Mouse (Mus musculus): ENCODE results near the gene Itgax. TPM values are rescaled to one million over a fixed set of nuclear protein-coding genes. Genes with fewer than 3 reads are reported as not detected.
"Not testable (repeated sequence)": the region's sequence is repeated elsewhere in the genome, so short reads cannot be mapped to it uniquely, and the experiment has no call there.

The Itgax gene
- total RNA-seq, 2 experiments from 2014 or later, result 0.17 to 0.26 TPM

DNA sequence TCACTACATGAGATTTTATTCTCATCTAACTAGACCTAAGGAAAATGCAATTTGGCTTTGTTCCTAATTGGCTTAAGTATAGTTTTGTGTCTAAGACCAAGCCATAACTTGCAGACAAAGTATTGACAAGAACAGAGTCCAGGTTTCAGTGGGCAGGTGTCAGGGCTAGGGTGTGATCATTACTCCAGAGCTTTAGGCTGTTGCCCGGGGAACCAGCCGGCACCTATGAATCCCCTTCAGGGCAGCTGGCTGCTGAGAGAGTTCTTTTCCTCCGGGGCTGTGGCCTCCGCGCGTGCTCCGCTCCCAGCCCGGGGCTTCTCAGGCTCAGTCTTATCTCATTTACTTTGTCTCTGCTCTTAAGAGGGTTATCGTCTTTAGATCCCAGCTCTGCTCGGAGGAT lies 25.6 kb downstream of the Itgax start:
- DNase-seq (ENCODE audit: low spot score), result no peak
- intact Hi-C loops (cut with DNase I), result no loop called here

DNA sequence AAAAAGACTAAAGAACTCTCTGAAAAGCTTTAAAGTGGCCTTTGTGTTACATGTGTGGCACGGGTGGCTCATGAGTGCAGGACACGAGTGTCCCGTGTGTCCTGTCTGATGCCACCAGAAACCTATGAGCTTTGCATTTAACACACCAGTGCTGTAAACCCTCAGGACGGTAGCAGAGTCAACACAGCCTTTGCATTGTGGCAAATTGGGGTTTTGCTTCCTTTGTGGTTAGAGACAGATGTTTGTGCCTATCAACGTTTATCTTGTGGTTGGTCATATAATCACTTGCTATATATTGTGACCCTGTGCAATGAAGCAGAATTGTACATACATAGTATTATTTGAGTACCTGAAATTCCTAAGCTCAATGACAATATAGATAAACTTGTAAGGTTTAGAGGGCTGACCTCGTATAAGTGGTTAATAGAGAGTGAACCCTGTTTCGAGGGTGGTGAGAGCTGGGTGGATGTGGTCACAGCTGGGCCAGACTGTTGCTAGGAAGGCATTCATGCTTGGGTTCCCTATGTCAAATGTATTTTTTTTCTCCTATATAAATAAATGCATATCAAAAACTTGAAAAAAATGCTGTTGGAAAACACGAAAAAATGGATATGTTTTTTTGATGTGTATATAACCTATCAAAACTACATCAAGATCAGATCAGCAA lies 29.5 kb downstream of the Itgax start:
- intact Hi-C loops (cut with DNase I); DNase-seq (ENCODE audit: low spot score): not testable (repeated sequence)

DNA sequence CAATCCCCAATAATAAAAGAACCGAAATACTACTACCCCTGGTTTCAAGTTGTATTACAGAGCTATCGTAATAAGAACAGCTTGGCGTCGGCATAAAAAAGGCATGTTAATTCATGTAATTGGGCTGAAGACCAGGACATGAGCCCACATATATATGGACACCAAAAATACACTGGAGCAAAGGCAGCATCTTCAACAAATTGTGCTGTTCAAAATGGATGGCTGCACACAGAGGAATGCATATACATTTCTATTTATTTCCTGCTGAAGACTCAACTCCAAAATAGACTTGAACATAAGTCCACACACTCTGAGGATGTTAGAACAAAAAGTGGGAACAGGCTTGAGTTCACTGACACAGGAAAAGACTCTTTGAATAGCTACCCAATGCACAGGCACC lies 34.7 kb downstream of the Itgax start:
- intact Hi-C loops (cut with DNase I), result no loop called here

GRCm38 (mm10) chr7:128166391-128166790 lies 37.0 kb downstream of the Itgax start:
- intact Hi-C loops (cut with DNase I), result no loop called here

More for the DNA sequence above, 34.7 kb downstream of the Itgax start:
- no peak for DNase-seq (ENCODE audit: low spot score)

GRCm38 (mm10) chr7:128169996-128170395 lies 40.6 kb downstream of the Itgax start:
- intact Hi-C loops (cut with DNase I), result no loop called here
- DNase-seq (ENCODE audit: low spot score), result no peak

More at GRCm38 (mm10) chr7:128166391-128166790, 37.0 kb downstream of the Itgax start:
- no peak for DNase-seq (ENCODE audit: low spot score)

- no peak for DNase-seq (ENCODE audit: low spot score)
These were observed 49.0 kb downstream of the Itgax start for GRCm38 (mm10) chr7:128178385-128178784.

GRCm38 (mm10) chr7:128180126-128180525 lies 50.8 kb downstream of the Itgax start:
- DNase-seq (ENCODE audit: low spot score), result no peak
- intact Hi-C loops (cut with DNase I), result no loop called here

More at GRCm38 (mm10) chr7:128178385-128178784, 49.0 kb downstream of the Itgax start:
- intact Hi-C loops (cut with DNase I), result no loop called here

DNA sequence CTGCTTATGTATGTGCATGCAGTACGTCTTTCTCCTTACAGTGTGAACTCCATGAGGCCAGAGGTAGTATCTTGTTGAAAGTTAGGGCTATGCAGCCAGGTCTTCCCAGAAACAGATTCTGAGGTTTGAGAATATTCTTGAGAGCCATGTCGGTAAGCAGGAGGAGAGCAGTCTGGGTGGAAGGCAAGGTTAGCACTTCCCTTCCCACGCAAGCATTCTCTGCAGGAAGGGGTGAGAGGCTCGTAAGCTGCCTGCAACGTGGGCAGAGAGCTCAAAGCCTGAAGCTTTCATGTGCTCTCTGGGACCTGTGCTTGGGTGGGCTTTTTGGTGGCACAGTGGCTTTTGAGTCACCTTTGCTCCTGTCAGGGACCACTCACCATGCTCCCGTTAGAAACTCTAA lies 51.2 kb downstream of the Itgax start:
- intact Hi-C loops (cut with DNase I), result no loop called here
- no peak for DNase-seq (ENCODE audit: low spot score)

DNA sequence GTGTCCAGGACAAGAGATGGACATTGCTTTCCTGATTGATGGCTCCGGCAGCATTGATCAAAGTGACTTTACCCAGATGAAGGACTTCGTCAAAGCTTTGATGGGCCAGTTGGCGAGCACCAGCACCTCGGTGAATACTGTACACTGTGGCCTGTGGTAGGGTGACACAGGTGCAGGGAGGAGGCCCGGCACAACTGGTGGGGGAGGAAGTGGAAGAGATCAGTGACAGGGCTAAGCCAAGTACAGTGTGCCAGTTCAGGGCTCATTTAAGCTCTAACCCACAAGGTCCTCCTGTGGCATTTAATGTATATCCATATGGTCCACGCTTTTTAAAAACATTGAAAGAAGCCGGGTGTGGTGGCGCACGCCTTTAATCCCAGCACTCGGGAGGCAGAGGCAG lies 52.3 kb downstream of the Itgax start:
- intact Hi-C loops (cut with DNase I), result no loop called here
- no peak for DNase-seq (ENCODE audit: low spot score)

Other genes starting within 250 kb of the Itgax start
- gene Prss53, start 238.6 kb upstream of the Itgax start, total RNA-seq (2021), result 1 to 10 TPM in 1 of 2 experiments, under 1 TPM in 1; 0.99 to 1.3 TPM
- gene Gm21974, start 234.1 kb upstream of the Itgax start, total RNA-seq (2021), result not detected
- gene Vkorc1, start 233.9 kb upstream of the Itgax start, total RNA-seq (2021), result 10 to 100 TPM; 15.2 to 22.0 TPM
- 100 to 1,000 TPM in 1 of 2 experiments, 10 to 100 TPM in 1; 98.8 to 104 TPM for gene Bckdk, start 225.5 kb upstream of the Itgax start, total RNA-seq (2021)
- 10 to 100 TPM; 12.3 to 13.5 TPM for gene Kat8, start 217.0 kb upstream of the Itgax start, total RNA-seq (2021)
- gene Prss8, start 199.4 kb upstream of the Itgax start, total RNA-seq (2021), result not detected
- gene Prss36, start 182.8 kb upstream of the Itgax start, total RNA-seq (2021), result 1 to 10 TPM; 7.5 to 8.1 TPM
- 100 to 1,000 TPM; 139 to 171 TPM for gene Fus, start 162.1 kb upstream of the Itgax start, total RNA-seq (2021)
- 10 to 100 TPM; 10.3 to 10.9 TPM for gene Pycard, start 135.7 kb upstream of the Itgax start, total RNA-seq (2021)
- 100 to 1,000 TPM; 301 to 325 TPM for gene Trim72, start 125.6 kb upstream of the Itgax start, total RNA-seq (2021)
- 1 to 10 TPM; 4.6 to 5.1 TPM for gene Itgam, start 66.9 kb upstream of the Itgax start, total RNA-seq (2021)
- not detected for gene Gm49368, start 66.9 kb upstream of the Itgax start, total RNA-seq (2021)
- gene Itgad, start 24.8 kb downstream of the Itgax start, total RNA-seq (2021), result not detected
- 1,000 to 10,000 TPM; 2,394 to 2,415 TPM for gene Cox6a2, start 76.8 kb downstream of the Itgax start, total RNA-seq (2021)
- gene Armc5, start 107.8 kb downstream of the Itgax start, total RNA-seq (2021), result 1 to 10 TPM; 6.8 to 7.2 TPM
- gene 9130023H24Rik, start 108.5 kb downstream of the Itgax start, total RNA-seq (2021), result 1 to 10 TPM; 3.3 to 3.4 TPM
- 10 to 100 TPM; 19.6 to 22.5 TPM for gene Tgfb1i1, start 117.3 kb downstream of the Itgax start, total RNA-seq (2021)
- gene Slc5a2, start 136.1 kb downstream of the Itgax start, total RNA-seq (2021), result not detected
- gene BC017158, start 168.6 kb downstream of the Itgax start, total RNA-seq (2021), result 1 to 10 TPM; 6.1 to 6.4 TPM

Measured in heart, postnatal 25 days (tissue).